Mouse (Mus musculus): Measurements from ENCODE around the gene Igsf9.

DNA sequence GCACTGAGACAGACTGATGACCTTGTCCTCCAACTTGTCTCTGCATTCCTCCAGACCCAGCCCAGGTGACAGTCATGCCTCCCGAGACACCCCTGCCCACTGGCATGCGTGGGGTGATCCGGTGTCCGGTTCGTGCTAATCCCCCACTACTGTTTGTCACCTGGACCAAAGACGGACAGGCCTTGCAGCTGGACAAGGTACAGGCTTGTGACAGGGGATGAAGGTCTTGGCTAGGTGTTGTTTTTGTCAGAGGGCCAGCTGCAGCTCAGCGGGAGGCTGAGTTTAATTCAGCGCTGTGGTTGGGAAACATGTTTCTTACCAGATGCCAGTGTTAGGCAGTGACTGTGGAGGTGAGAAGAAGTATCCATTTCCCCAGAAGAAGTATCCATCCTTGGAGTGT is 10.5 kb downstream of the Igsf9 start:
- TF ChIP-seq MYOD1 (IDR thresholded peaks at IDR 0.05; ENCODE audit: control insufficient read depth in 1 of 3, insufficient read length in 2 of 3, low read depth in 2 of 3) = no peak
- TF ChIP-seq MAX (IDR thresholded peaks at IDR 0.05; ENCODE audit: low read depth) = no peak
- no peak for TF ChIP-seq POLR2A (IDR thresholded peaks at IDR 0.05; ENCODE audit: insufficient read length, low read depth)
- TF ChIP-seq E2F4 (IDR thresholded peaks at IDR 0.05; ENCODE audit: insufficient read depth) = no peak
- no peak for TF ChIP-seq POLR2AphosphoS2 (IDR thresholded peaks at IDR 0.05; ENCODE audit: insufficient read length, low read depth)
- TF ChIP-seq TCF12 (IDR thresholded peaks at IDR 0.05; ENCODE audit: insufficient read depth, poor library complexity, severe bottlenecking) = no peak
